Mouse (Mus musculus): ENCODE results near the gene Armc7. TPM values are rescaled to one million over a fixed set of nuclear protein-coding genes. Genes with fewer than 3 reads are reported as not detected.
"Not testable (repeated sequence)": the region's sequence is repeated elsewhere in the genome, so short reads cannot be mapped to it uniquely, and the experiment has no call there.

The Armc7 gene
- total RNA-seq, 2 experiments from 2014 or later: 0.82 to 1.3 TPM

- not testable (repeated sequence) for DNase-seq (ENCODE audit: low spot score)
Observed at GRCm38 (mm10) chr11:115454822-115455221, 20.6 kb upstream of the Armc7 start.

- no peak for DNase-seq (ENCODE audit: low spot score)
Observed at GRCm38 (mm10) chr11:115455619-115456018, 19.8 kb upstream of the Armc7 start.

GRCm38 (mm10) chr11:115456182-115456581 is 19.3 kb upstream of the Armc7 start:
- DNase-seq (ENCODE audit: low spot score): no peak

- DNase-seq (ENCODE audit: low spot score): no peak
Observed at GRCm38 (mm10) chr11:115457405-115457804, 18.1 kb upstream of the Armc7 start.

GRCm38 (mm10) chr11:115460976-115461375 is 14.5 kb upstream of the Armc7 start:
- no peak for DNase-seq (ENCODE audit: low spot score)

- no peak for DNase-seq (ENCODE audit: low spot score)
Observed at GRCm38 (mm10) chr11:115461846-115462242, 13.6 kb upstream of the Armc7 start.

- DNase-seq (ENCODE audit: low spot score): no peak
Observed at GRCm38 (mm10) chr11:115462243-115462891, 13.1 kb upstream of the Armc7 start, which contains the start of gene Slc16a5. Slc16a5 (plus strand) TSS chr11:115462474.

GRCm38 (mm10) chr11:115463397-115463796 is 12.1 kb upstream of the Armc7 start:
- no peak for DNase-seq (ENCODE audit: low spot score)

- DNase-seq (ENCODE audit: low spot score): no peak
Observed at GRCm38 (mm10) chr11:115464851-115465250, 10.6 kb upstream of the Armc7 start.

GRCm38 (mm10) chr11:115467217-115467618 is 8.2 kb upstream of the Armc7 start:
- no peak for DNase-seq (ENCODE audit: low spot score)

- no peak for DNase-seq (ENCODE audit: low spot score)
Observed at GRCm38 (mm10) chr11:115472183-115472582, 3.3 kb upstream of the Armc7 start.

- DNase-seq (ENCODE audit: low spot score): peak; percentile 93
Observed at GRCm38 (mm10) chr11:115473626-115474275, 1.7 kb upstream of the Armc7 start.

- DNase-seq (ENCODE audit: low spot score): no peak
Observed at GRCm38 (mm10) chr11:115475758-115476237, 331 bp downstream of the Armc7 start.

GRCm38 (mm10) chr11:115476630-115477029 is 1.2 kb downstream of the Armc7 start:
- not testable (repeated sequence) for DNase-seq (ENCODE audit: low spot score)

GRCm38 (mm10) chr11:115477388-115477787 is 1.9 kb downstream of the Armc7 start:
- not testable (repeated sequence) for DNase-seq (ENCODE audit: low spot score)

- no peak for DNase-seq (ENCODE audit: low spot score)
Observed at GRCm38 (mm10) chr11:115478296-115478938, 3.0 kb downstream of the Armc7 start.

- DNase-seq (ENCODE audit: low spot score): no peak
Observed at GRCm38 (mm10) chr11:115481553-115482259, 6.2 kb downstream of the Armc7 start.

- DNase-seq (ENCODE audit: low spot score): peak; percentile 23
Observed at GRCm38 (mm10) chr11:115483278-115483677, 7.8 kb downstream of the Armc7 start.

- DNase-seq (ENCODE audit: low spot score): peak; percentile 78
Observed at GRCm38 (mm10) chr11:115483726-115484125, 8.3 kb downstream of the Armc7 start.

GRCm38 (mm10) chr11:115485155-115485554 is 9.7 kb downstream of the Armc7 start:
- no peak for DNase-seq (ENCODE audit: low spot score)

GRCm38 (mm10) chr11:115488551-115489104 is 13.2 kb downstream of the Armc7 start:
- no peak for DNase-seq (ENCODE audit: low spot score)

All from gastrocnemius, adult 18-20 months (tissue).